In genomic region chr2:148379899-148380413, GRCm38 (mm10) we compare ENCODE assay signal across 27 mouse cellular contexts. TPM values are rescaled to one million over a fixed set of nuclear protein-coding genes. Genes with fewer than 3 reads are reported as not detected.
DNase-seq lines count a peak whose midpoint lies in the region; ATAC-seq and TF ChIP-seq lines count a peak whose summit lies in the region.
"Had no signal": no experiment of that assay in that cellular context is flagged by ENCODE, and none has a peak within 500 bp of the region (broad histone marks: within the 10 kb centered on the region; RNA-seq: fewer than 3 reads in every experiment).

No protein-coding gene starts in this region.

- no peak overlapping the region for H3K4me2 ChIP-seq in lung, postnatal 0 days (replicated peaks; ENCODE audit: low read depth, low read length)
- no peak overlapping the region for H3K4me2 ChIP-seq in midbrain, embryonic 11.5 days
- H3K4me2 ChIP-seq in midbrain, postnatal 0 days (ENCODE audit: low read depth, low read length, poor library complexity, severe bottlenecking): no peak overlapping the region
- H3K4me2 ChIP-seq: embryonic facial prominence, embryonic 13.5 days; embryonic facial prominence, embryonic 15.5 days; forebrain, embryonic 12.5 days had no signal

- no peak for TF ChIP-seq EP300 in heart, adult 2 months (IDR thresholded peaks at IDR 0.05; ENCODE audit: insufficient read depth, low read depth, low read length)
- TF ChIP-seq EP300 in lung, postnatal 0 days (IDR thresholded peaks at IDR 0.05): peak; percentile 87

- peak overlapping the region; percentile 48; the same call in 1 of the 2 replicates for H3K27ac ChIP-seq in heart, adult 2 months
- H3K27ac ChIP-seq in lung, postnatal 0 days (ENCODE audit: low read length): no peak overlapping the region
- no peak overlapping the region for H3K27ac ChIP-seq in midbrain, embryonic 11.5 days (ENCODE audit: low read depth, low read length)
- no peak overlapping the region for H3K27ac ChIP-seq in midbrain, postnatal 0 days (ENCODE audit: low read depth, low read length)
- H3K27ac ChIP-seq: embryonic facial prominence, embryonic 13.5 days; embryonic facial prominence, embryonic 15.5 days; forebrain, embryonic 10.5 days; forebrain, embryonic 12.5 days had no signal

- peak; percentile 79 for ATAC-seq in lung, postnatal 0 days
- ATAC-seq in midbrain, embryonic 11.5 days (ENCODE audit: low FRiP score): no peak
- no peak for ATAC-seq in midbrain, postnatal 0 days (ENCODE audit: low FRiP score)
- no peak for ATAC-seq in inflammation-experienced regulatory T-cells, adult 6 months
- ATAC-seq: forebrain, embryonic 14.5 days had no signal

- peaks cover 8% of the 10 kb centered on the region for H3K36me3 ChIP-seq in heart, adult 2 months (ENCODE audit: control insufficient read depth, insufficient read depth, low read length)
- H3K36me3 ChIP-seq in lung, postnatal 0 days (ENCODE audit: insufficient read depth, low read length): no peaks in the 10 kb centered on the region
- H3K36me3 ChIP-seq in midbrain, embryonic 11.5 days (ENCODE audit: control insufficient read depth, insufficient read depth, low read length): no peaks in the 10 kb centered on the region
- no peaks in the 10 kb centered on the region for H3K36me3 ChIP-seq in midbrain, postnatal 0 days (ENCODE audit: insufficient read depth, low read length)
- H3K36me3 ChIP-seq: embryonic facial prominence, embryonic 13.5 days; embryonic facial prominence, embryonic 15.5 days; forebrain, embryonic 10.5 days; forebrain, embryonic 12.5 days had no signal

- DNase-seq in heart, adult 2 months: no peak
- DNase-seq in heart, adult 8-10 months (ENCODE audit: low spot score): no peak
- DNase-seq in lung, postnatal 0 days (ENCODE audit: low spot score): peak; percentile 54
- no peak for DNase-seq in lung, postnatal 14 days
- DNase-seq in midbrain, embryonic 11.5 days (ENCODE audit: low spot score, missing footprints): peak; percentile 44
- DNase-seq in midbrain, postnatal 0 days (ENCODE audit: low spot score): no peak
- DNase-seq in lung, postnatal 36 days: peak; percentile 80
- DNase-seq: adrenal gland, adult 2 months; adrenal gland, postnatal 10 days; adrenal gland, postnatal 25 days; cerebellum, adult 11 months; cerebellum, adult 18-20 months; cerebellum, adult 8-10 months; cerebellum, adult 9-11 months; cerebellum, postnatal 14 days; cerebellum, postnatal 36 days; embryo, embryonic 11 days had no signal

- intact Hi-C loops in heart, adult 2 months (cut with DNase I): no loop called here

- peaks cover 5% of the 10 kb centered on the region for H3K4me1 ChIP-seq in heart, adult 2 months (ENCODE audit: control insufficient read depth, insufficient read depth, low read length)
- no peaks in the 10 kb centered on the region for H3K4me1 ChIP-seq in lung, postnatal 0 days (ENCODE audit: insufficient read depth, low read depth, low read length)
- H3K4me1 ChIP-seq in midbrain, embryonic 11.5 days (ENCODE audit: control insufficient read depth, insufficient read depth, low read length): no peaks in the 10 kb centered on the region
- no peaks in the 10 kb centered on the region for H3K4me1 ChIP-seq in midbrain, postnatal 0 days (ENCODE audit: insufficient read depth, low read length)
- H3K4me1 ChIP-seq: embryonic facial prominence, embryonic 13.5 days; embryonic facial prominence, embryonic 15.5 days; forebrain, embryonic 10.5 days; forebrain, embryonic 12.5 days had no signal

- 0 out of 2 replicates have a peak, but pooled peaks have one; percentile 4 for TF ChIP-seq CTCF in heart, adult 2 months (IDR thresholded peaks at IDR 0.05)
- TF ChIP-seq CTCF in lung, postnatal 0 days (IDR thresholded peaks at IDR 0.05): no peak
- no peak for TF ChIP-seq CTCF in midbrain, postnatal 0 days (IDR thresholded peaks at IDR 0.05)

- WGBS in heart, adult 2 months: 33% methylated on average over 1 of the region's 1 CpGs
- 56% methylated on average over 1 of the region's 1 CpGs for WGBS in lung, postnatal 0 days
- WGBS in midbrain, embryonic 11.5 days: 91% methylated on average over 1 of the region's 1 CpGs
- WGBS in midbrain, postnatal 0 days: 87% methylated on average over 1 of the region's 1 CpGs

- H3K4me3 ChIP-seq in heart, adult 2 months: no peak overlapping the region
- H3K4me3 ChIP-seq in lung, postnatal 0 days (ENCODE audit: low read depth, low read length): no peak overlapping the region
- H3K4me3 ChIP-seq in midbrain, embryonic 11.5 days (ENCODE audit: low read depth, low read length): no peak overlapping the region
- no peak overlapping the region for H3K4me3 ChIP-seq in midbrain, postnatal 0 days (ENCODE audit: low read depth, low read length)
- H3K4me3 ChIP-seq: embryonic facial prominence, embryonic 13.5 days; embryonic facial prominence, embryonic 15.5 days; erythroblast, embryonic 14.5 days; forebrain, embryonic 10.5 days; forebrain, embryonic 12.5 days had no signal

- no peak overlapping the region for H3K9ac ChIP-seq in heart, adult 2 months (ENCODE audit: low read depth, low read length)
- no peak overlapping the region for H3K9ac ChIP-seq in lung, postnatal 0 days (replicated peaks; ENCODE audit: low read depth)
- H3K9ac ChIP-seq in midbrain, embryonic 11.5 days (ENCODE audit: low read length): no peak overlapping the region
- H3K9ac ChIP-seq in midbrain, postnatal 0 days (replicated peaks; ENCODE audit: low read length, poor library complexity, severe bottlenecking): no peak overlapping the region
- H3K9ac ChIP-seq: embryonic facial prominence, embryonic 13.5 days; embryonic facial prominence, embryonic 15.5 days; forebrain, embryonic 12.5 days had no signal

- H3K27me3 ChIP-seq in heart, adult 2 months (ENCODE audit: control insufficient read depth, insufficient read depth, low read length): no peaks in the 10 kb centered on the region
- no peaks in the 10 kb centered on the region for H3K27me3 ChIP-seq in lung, postnatal 0 days (replicated peaks; ENCODE audit: insufficient read depth, low read length)
- H3K27me3 ChIP-seq in midbrain, embryonic 11.5 days (ENCODE audit: control insufficient read depth, insufficient read depth, low read length): no peaks in the 10 kb centered on the region
- H3K27me3 ChIP-seq in midbrain, postnatal 0 days (ENCODE audit: insufficient read depth, low read length): no peaks in the 10 kb centered on the region
- H3K27me3 ChIP-seq: embryonic facial prominence, embryonic 13.5 days; embryonic facial prominence, embryonic 15.5 days; forebrain, embryonic 12.5 days had no signal

- no peaks in the 10 kb centered on the region for H3K79me2 ChIP-seq in heart, adult 2 months (replicated peaks; ENCODE audit: control insufficient read depth, insufficient read depth, low read length)

- no peaks in the 10 kb centered on the region for H3K9me3 ChIP-seq in lung, postnatal 0 days (ENCODE audit: low read length)
- H3K9me3 ChIP-seq in midbrain, embryonic 11.5 days (ENCODE audit: control insufficient read depth, low read length): no peaks in the 10 kb centered on the region
- H3K9me3 ChIP-seq in midbrain, postnatal 0 days (ENCODE audit: low read length): no peaks in the 10 kb centered on the region
- H3K9me3 ChIP-seq: embryonic facial prominence, embryonic 13.5 days; embryonic facial prominence, embryonic 15.5 days; forebrain, embryonic 10.5 days; forebrain, embryonic 12.5 days had no signal

- no peak for TF ChIP-seq POLR2A in heart, adult 2 months (IDR thresholded peaks at IDR 0.05; ENCODE audit: insufficient read depth, low read depth, low read length)

RNA-seq across cellular contexts. Expression of gene Sstr4, which starts 15.2 kb away (rescaled TPM):
- 1 to 10 TPM; 1.1 to 2.0 TPM for total RNA-seq in heart, adult 2 months (2021)
- 1.4 and 2.4 TPM in 2 replicates for polyA plus RNA-seq in heart, adult 2 months (2012; rRNA removed)
- total RNA-seq in heart, adult 8-10 months (2022): 1 to 10 TPM in 3 of 4 experiments, under 1 TPM in 1; 0.98 to 1.8 (median 1.3) TPM
- polyA plus RNA-seq in lung, postnatal 0 days (2015; fragmentation: Nextera tagmentation; extraction: Ambion mirVana): 0.56 and 0.77 TPM in 2 replicates
- 1.4 and 2.2 TPM in 2 replicates for polyA plus RNA-seq in midbrain, embryonic 11.5 days (2014; fragmentation: Nextera tagmentation; extraction: Ambion mirVana)
- total RNA-seq in midbrain, postnatal 0 days (2014; rRNA removed): 13.5 and 14.0 TPM in 2 replicates
- polyA plus RNA-seq in midbrain, postnatal 0 days (2015; fragmentation: Nextera tagmentation; extraction: Ambion mirVana): 2.7 TPM in 2 replicates
- not detected for polyA plus RNA-seq in inflammation-experienced regulatory T-cells, adult 6 months (2017; shearing (Covaris generic))
- total RNA-seq: adrenal gland, postnatal 25 days; common myeloid progenitor, adult 5-6 weeks; MEL had no signal
- polyA plus RNA-seq: C2C12; erythroblast, embryonic 14.5 days had no signal

RNA-seq across cellular contexts. Expression of gene Thbd, which starts 28.0 kb away (rescaled TPM):
- total RNA-seq in heart, adult 2 months (2021): 10 to 100 TPM; 41.7 to 47.8 TPM
- 38.9 and 65.0 TPM in 2 replicates for polyA plus RNA-seq in heart, adult 2 months (2012; rRNA removed)
- total RNA-seq in heart, adult 8-10 months (2022): 10 to 100 TPM; 34.5 to 51.7 (median 43.7) TPM
- polyA plus RNA-seq in lung, postnatal 0 days (2015; fragmentation: Nextera tagmentation; extraction: Ambion mirVana): 227 and 232 TPM in 2 replicates
- 16.3 and 21.0 TPM in 2 replicates for polyA plus RNA-seq in midbrain, embryonic 11.5 days (2014; fragmentation: Nextera tagmentation; extraction: Ambion mirVana)
- total RNA-seq in midbrain, postnatal 0 days (2014; rRNA removed): 26.1 and 34.3 TPM in 2 replicates
- 14.7 and 15.6 TPM in 2 replicates for polyA plus RNA-seq in midbrain, postnatal 0 days (2015; fragmentation: Nextera tagmentation; extraction: Ambion mirVana)
- under 1 TPM in 1 of 3 experiments, not detected in 2; 0.24 TPM for polyA plus RNA-seq in inflammation-experienced regulatory T-cells, adult 6 months (2017; shearing (Covaris generic))
- total RNA-seq: MEL had no signal
- polyA plus RNA-seq: erythroblast, embryonic 14.5 days had no signal

Comparison
In these comparisons a context has a peak if more than half of its experiments do, and no peak if none do; other contexts are left out.
1. DNase-seq: peak in lung, postnatal 0 days (single experiment), midbrain, embryonic 11.5 days (single experiment) and lung, postnatal 36 days (single experiment); none in heart, adult 2 months (0 of 2), heart, adult 8-10 months (single experiment), lung, postnatal 14 days (single experiment) and midbrain, postnatal 0 days (single experiment).
2. RNA of gene Thbd, which starts 28.0 kb away (polyA plus RNA-seq): 227 to 232 TPM in lung, postnatal 0 days, 38.9 to 65.0 TPM in heart, adult 2 months, 16.3 to 21.0 TPM in midbrain, embryonic 11.5 days and 14.7 to 15.6 TPM in midbrain, postnatal 0 days; 0.24 TPM in inflammation-experienced regulatory T-cells, adult 6 months; every median in the first group is over 10 times any median in the second.